Mouse (Mus musculus) thymus, postnatal 0 days (tissue): Measurements from ENCODE around the gene Cacna2d4. TPM values are rescaled to one million over a fixed set of nuclear protein-coding genes. Genes with fewer than 3 reads are reported as not detected.
"Not testable (repeated sequence)": the region's sequence is repeated elsewhere in the genome, so short reads cannot be mapped to it uniquely, and the experiment has no call there.

Experiments
- DNase-seq: peaks from one replicate; pipeline ENCODE4 v3.0.0-alpha.2; 2015; ENCODE audit warnings: low spot score
- polyA plus RNA-seq: library from polyadenylated mRNA; unstranded; fragments of >200 nt; fragmentation: Nextera tagmentation; extraction: Ambion mirVana; gene quantifications from 2 replicates; pipeline ENCODE4 v1.2.1, GENCODE M21; 2015

The Cacna2d4 gene
- polyA plus RNA-seq, result 3.1 and 4.6 TPM in 2 replicates

DNA sequence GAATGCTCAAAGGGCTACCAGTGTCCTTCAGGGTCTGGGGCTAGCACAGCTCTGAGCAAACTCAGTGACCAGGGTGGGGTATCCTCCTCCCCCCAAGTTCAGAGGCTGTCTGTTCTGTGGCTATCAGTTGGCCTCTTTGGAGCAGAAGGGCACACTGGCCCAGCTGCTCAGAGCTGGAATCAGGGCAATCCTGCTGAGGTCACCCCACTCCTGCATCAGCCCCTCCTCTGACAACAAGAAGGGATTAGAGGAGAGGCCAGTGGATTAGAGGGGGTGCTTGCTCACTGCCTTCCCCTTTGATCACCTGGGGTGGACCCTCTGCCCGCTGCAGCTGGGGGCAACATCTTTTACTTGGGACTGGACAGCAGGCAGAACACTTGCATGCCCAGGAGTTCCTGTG is at the start of gene Cacna2d4:
Gene Cacna2d4 (plus strand): TSS at position 286 of the 400 bp plus-strand sequence.
- no peak for DNase-seq

DNA sequence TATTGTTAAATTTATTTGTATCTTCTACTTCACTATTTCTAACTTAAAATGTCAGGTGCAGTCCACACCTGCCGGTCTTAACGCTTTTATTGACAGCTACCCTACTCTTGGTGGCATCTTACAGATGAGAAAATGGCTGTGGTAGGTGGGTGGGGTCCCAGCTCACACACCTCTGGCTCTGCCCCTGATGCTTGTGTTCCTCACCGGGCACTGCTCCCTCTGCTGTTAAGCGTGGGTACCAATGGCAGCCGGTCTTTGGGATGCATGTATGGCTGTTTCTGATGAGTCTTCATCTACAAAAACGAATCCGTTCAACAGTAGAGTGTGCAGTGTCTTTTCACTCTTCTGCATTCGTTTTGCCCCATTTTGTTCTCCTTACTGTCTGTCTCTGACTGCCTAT is 49.7 kb upstream of the Cacna2d4 start:
- peak; percentile 11 for DNase-seq

DNA sequence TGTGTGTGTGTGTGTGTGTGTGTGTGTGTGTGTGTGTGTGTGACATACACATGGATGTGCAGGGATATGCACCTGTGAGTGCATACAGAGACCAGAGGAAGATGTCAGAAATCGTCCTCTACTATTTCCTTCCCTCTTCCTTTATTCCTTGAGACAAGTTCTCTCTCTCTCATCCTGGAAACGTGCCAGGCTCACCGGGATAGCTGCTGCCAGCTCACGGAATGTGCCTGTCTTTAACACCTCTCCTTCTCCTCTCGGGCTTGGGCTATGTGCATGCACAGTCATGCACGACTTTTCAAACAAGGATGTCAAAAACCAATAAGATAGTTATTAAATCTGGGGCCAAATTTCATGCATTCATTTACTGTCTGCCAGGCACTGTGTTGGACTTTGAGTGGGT is 48.7 kb upstream of the Cacna2d4 start:
- no peak for DNase-seq

DNA sequence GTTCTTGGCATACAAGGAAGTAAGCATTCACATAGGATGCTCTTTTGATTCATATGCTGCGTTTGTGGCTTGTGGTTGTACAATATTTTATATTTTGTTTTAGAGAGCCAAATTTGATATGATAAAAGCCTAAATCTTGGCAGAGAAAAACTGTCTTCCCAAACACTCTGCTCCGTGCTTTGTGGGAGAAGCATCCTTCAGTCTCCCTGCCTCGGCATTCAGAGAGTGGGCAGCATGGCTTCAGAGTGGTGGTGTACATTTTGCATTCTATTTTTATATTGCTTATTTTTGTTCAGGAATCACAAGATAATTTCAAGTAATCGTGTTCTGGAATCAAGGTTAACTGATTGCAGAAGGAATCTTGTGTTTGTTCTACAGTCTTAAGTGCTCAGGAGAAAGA is 44.8 kb upstream of the Cacna2d4 start:
- no peak for DNase-seq

- no peak for DNase-seq
These were observed 42.7 kb upstream of the Cacna2d4 start for GRCm38 (mm10) chr6:119193571-119194154.

GRCm38 (mm10) chr6:119194161-119194560 is 42.2 kb upstream of the Cacna2d4 start:
- DNase-seq, result no peak

GRCm38 (mm10) chr6:119194601-119195000 is 41.7 kb upstream of the Cacna2d4 start:
- DNase-seq, result no peak

DNA sequence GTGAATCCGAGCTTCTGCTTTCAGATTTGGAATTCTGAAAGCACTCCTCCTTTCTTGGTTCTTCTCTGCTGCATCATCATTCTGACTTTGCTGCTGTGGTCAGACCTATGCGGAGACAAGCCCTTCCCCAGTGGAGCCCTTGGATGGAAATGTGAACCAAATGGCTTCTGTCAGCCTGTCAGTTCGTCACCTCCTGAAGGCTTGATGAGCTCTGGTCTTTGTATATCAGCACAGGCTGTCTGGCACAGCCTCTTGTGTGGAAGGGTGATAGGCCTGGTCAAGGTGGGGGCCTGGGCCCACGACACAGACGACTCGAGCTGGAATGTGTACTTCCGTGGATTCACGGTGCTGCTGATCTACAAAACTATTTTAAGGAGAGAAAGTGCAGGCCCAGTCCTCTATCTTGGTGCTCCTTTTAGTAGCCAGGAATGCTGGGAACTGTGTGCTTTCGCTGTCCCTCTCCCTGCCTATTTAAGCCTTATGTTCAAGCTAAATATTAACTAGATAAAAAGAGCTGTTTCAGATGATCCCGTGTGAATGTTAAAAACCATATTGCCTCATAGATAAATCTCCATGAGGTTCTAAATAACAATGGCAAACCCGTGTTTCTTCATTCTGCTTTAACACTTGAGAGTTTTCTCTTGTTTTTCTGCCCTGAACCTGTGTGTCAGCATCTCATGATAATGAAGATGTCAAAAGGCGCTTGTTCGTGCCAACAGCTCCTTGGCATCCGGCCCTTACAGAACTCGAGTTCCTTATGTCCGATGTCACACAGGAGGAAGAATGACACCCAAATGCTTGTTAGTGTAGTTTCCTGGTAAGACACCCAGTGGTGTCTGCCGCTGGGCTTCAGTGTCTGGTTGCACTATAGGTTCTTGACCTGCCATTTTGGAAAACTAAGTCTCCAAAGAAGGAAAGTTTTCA is 39.7 kb upstream of the Cacna2d4 start, which contains the start of gene Cacna1c:
Gene Cacna1c (minus strand): TSS at position 37 of the 924 bp plus-strand sequence.
- DNase-seq, result no peak

GRCm38 (mm10) chr6:119198534-119199273 is 37.6 kb upstream of the Cacna2d4 start:
- DNase-seq, result peak; percentile 15

DNA sequence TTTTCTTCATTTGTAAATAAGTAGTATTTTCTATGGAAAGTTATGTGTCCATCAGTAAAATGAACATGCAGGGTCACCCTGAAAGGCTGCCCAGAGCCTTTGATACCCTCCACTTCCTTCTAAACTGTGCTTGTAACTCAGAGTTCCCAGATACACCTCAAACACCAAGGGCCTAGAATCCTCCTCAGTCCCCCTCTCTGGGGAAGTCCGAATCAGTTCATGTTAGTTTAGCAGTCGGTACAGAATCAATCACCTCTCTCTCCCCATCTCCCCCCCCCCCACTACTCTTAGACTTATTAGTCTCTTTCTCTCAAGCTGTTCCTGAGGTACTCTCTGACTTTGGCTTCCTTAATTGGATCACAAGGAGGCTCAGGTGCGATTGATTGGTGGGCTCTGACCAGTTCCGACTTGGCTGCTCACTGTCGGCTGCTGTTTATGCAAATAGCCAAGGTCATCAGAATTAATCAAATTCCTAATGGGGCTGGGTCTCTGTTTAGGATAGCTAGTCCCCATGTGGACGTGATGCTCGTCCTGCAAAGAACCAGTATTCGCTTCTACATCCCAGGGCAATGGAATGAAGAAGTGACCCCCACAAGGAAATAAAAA is 36.9 kb upstream of the Cacna2d4 start:
- no peak for DNase-seq

- no peak for DNase-seq
These were observed 36.0 kb upstream of the Cacna2d4 start for GRCm38 (mm10) chr6:119200362-119200761.

DNA sequence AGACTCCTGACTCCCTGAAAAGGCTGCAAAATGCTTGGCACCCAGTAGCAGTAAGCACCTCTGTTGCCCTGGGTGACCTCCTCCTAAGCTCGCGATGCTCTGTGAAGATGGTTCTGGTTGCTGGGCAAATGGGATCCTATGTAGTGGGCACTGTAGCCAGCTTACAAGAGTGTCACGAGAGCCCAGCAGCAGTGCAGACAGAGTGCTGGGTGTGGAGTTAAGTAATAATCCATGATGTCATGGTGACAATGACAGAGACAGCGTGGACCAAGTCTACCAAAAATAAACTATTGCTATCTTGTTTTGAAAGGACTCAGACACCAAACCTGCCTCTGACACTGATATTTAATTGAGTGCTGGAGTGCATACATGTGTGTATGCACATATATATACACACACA is 34.8 kb upstream of the Cacna2d4 start:
- DNase-seq, result no peak

GRCm38 (mm10) chr6:119204286-119204685 is 32.0 kb upstream of the Cacna2d4 start:
- no peak for DNase-seq

DNA sequence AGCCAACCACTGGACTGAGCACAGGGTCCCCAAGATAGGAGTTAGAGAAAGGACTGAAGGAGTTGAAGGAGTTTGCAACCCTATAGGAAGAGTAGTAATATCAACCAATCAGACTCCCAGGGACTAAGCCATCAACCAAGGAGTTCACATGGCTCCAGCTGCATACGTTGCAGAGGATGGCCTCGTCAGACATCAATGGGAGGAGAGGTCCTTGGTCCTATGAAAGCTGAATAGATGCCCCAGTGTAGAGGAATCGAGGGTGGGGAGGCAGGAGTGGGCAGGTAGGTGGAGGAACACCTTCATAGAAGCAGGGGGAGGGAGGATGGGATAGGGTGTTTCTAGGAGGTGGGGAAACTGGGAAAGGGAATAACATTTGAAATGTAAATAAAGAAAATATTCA is 31.4 kb upstream of the Cacna2d4 start:
- DNase-seq, result no peak

- not testable (repeated sequence) for DNase-seq
These were observed 30.3 kb upstream of the Cacna2d4 start for GRCm38 (mm10) chr6:119206006-119206405.

DNA sequence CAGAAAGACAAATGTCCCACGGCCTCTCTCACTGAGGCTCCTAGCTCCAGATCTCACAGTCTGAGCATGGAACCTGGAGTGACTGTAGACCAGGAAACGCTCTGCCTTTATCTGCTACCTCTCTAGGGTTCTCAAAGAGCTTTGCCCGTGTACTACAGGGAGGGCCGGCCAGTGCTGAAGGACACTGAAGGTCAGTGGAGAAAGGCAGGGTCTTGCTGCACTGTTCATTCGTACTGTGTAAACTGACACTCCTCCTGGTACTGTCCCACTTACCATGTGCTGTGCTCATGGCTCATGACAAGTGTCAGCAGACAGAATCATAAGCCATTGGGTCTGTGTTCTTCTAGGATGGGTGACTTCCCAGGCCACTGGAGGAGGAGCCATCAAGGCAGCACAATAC is 23.0 kb upstream of the Cacna2d4 start:
- no peak for DNase-seq

- DNase-seq, result no peak
These were observed 22.1 kb upstream of the Cacna2d4 start for GRCm38 (mm10) chr6:119214190-119214589.

DNA sequence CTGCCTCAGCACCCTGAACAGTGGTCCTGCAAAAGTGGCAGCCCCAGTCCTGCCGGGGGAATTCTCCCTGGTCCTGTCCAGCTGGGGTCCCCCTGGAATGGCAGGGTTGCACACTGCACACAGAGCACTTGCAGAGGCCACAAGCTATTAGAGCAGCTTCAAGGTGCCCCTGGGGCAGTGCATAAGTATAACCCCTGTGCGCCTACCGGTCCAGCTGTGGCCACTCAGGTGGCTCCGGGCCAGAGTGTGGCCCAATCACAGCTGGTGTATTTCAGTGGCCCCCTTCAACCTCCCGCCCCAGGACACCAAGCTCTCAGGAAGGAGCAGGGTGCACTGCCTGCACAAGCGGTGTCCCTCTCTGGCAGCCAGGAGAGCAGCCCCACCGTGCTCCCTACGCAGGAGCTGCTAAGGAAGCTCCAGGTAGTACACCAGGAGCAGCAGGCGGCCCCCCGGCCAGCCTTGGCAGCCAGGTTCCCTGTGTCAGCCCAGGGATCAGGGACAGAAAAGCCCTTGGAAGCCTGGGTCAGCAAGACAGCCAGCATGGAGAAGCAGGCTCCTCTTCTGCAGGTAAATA is 21.2 kb upstream of the Cacna2d4 start:
- no peak for DNase-seq

- no peak for DNase-seq
These were observed 18.7 kb upstream of the Cacna2d4 start for GRCm38 (mm10) chr6:119217661-119218060.

DNA sequence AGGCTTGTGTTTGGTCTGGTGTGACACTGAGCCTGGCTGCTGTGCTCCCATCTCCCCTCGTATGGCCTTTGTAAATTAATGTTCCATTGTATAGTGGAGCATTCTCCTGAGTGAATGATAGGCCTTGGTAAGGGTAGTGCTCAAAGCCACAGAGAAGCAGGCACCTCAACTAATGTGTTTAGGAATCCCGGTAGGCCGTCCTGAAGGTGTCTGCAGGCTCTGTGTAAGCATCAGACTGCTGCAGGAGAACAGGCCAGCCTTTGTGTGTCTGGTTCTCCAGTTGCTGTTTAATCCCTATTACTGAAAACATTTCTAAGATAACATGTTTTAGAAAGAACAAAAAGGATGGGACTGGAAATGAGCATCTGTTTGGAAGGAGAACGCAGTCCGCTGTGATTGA is 17.7 kb upstream of the Cacna2d4 start:
- DNase-seq, result no peak

- DNase-seq, result no peak
These were observed 17.0 kb upstream of the Cacna2d4 start for GRCm38 (mm10) chr6:119219237-119219870.
